Comparison of ENCODE assay signal across 8 mouse cellular contexts in the genomic region with DNA sequence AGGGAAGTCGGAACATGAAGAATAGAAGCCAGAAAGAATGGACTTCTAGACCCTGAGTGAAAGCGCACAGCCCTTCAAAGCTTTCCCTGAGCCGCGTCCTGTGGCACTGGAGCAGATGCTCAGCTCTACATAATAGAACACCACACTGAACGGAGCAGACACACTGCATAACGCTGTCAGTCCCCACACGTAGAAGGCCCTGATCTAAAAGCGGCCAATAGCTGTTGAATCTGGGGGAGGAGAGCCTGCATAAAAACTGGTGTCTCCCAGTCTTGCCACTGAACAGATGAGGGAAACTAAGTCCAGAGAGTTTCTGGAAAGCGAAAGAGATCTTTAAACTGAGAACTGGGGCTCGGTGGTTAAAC. TPM values are rescaled to one million over a fixed set of nuclear protein-coding genes. Genes with fewer than 3 reads are reported as not detected.
A peak's percentile ranks its signal among the peaks of the same experiment; 100 is the strongest.
DNase-seq lines count a peak whose midpoint lies in the region; ATAC-seq and TF ChIP-seq lines count a peak whose summit lies in the region.

No protein-coding gene starts in this region.

- H3K27ac ChIP-seq in ES-Bruce4 (ENCODE audit: insufficient read depth, low read length): no peak overlapping the region
- peak overlapping the region; percentile 97 for H3K27ac ChIP-seq in cortical plate, adult 2 months (ENCODE audit: insufficient read depth, low read length)
- H3K27ac ChIP-seq in hindbrain, embryonic 14.5 days: peak overlapping the region; percentile 90
- H3K27ac ChIP-seq in liver, embryonic 12.5 days: peak overlapping the region; percentile 80
- peak overlapping the region; percentile 94 for H3K27ac ChIP-seq in neural tube, embryonic 15.5 days (replicated peaks)

- no peaks in the 10 kb centered on the region for H3K36me3 ChIP-seq in ES-Bruce4 (ENCODE audit: control insufficient read depth, insufficient read depth, low read length, poor library complexity, severe bottlenecking)
- no peaks in the 10 kb centered on the region for H3K36me3 ChIP-seq in hindbrain, embryonic 14.5 days (replicated peaks; ENCODE audit: control insufficient read depth, insufficient read depth)
- no peaks in the 10 kb centered on the region for H3K36me3 ChIP-seq in liver, embryonic 12.5 days
- H3K36me3 ChIP-seq in neural tube, embryonic 15.5 days: no peaks in the 10 kb centered on the region

- peak overlapping the region; percentile 80; the same call in 1 of the 2 replicates for H3K9ac ChIP-seq in ES-Bruce4 (ENCODE audit: low read depth, poor library complexity, severe bottlenecking)
- peak overlapping the region; percentile 91 for H3K9ac ChIP-seq in hindbrain, embryonic 14.5 days
- H3K9ac ChIP-seq in liver, embryonic 12.5 days: peak overlapping the region; percentile 74
- peak overlapping the region; percentile 93 for H3K9ac ChIP-seq in neural tube, embryonic 15.5 days (replicated peaks)

- no peak for TF ChIP-seq POLR2A in ES-Bruce4 (IDR thresholded peaks at IDR 0.05; ENCODE audit: insufficient read depth, low read length)
- TF ChIP-seq POLR2A in cortical plate, adult 2 months (IDR thresholded peaks at IDR 0.05; ENCODE audit: extremely low read depth, insufficient read depth, low read length): peak; percentile 93

- TF ChIP-seq CTCF in ES-Bruce4 (IDR thresholded peaks at IDR 0.05; ENCODE audit: low read depth, low read length): no peak
- TF ChIP-seq CTCF in cortical plate, adult 2 months (IDR thresholded peaks at IDR 0.05; ENCODE audit: extremely low read depth, insufficient read depth, low read length): no peak

- H3K4me3 ChIP-seq in ES-Bruce4 (ENCODE audit: low read depth, low read length): peak overlapping the region; percentile 67; the same call in 1 of the 2 replicates
- H3K4me3 ChIP-seq in cortical plate, adult 2 months (ENCODE audit: insufficient read depth, low read length): peak overlapping the region; percentile 77
- H3K4me3 ChIP-seq in hindbrain, embryonic 14.5 days (replicated peaks; ENCODE audit: low read length): peak overlapping the region; percentile 64
- peak overlapping the region; percentile 68 for H3K4me3 ChIP-seq in liver, embryonic 12.5 days
- H3K4me3 ChIP-seq in neural tube, embryonic 15.5 days (replicated peaks): peak overlapping the region; percentile 68

- peak; percentile 41 to 63 for DNase-seq in frontal cortex, adult 2 months (ENCODE audit: extremely low spot score in 1 of 2, low spot score in 1 of 2)
- no peak for DNase-seq in frontal cortex, postnatal 10 days (ENCODE audit: low spot score in 2 of 2)
- DNase-seq in hindbrain, embryonic 14.5 days (ENCODE audit: low spot score): peak; percentile 73
- DNase-seq in yolk sac, embryonic 10.5 days (ENCODE audit: low spot score): no peak

- no peaks in the 10 kb centered on the region for H3K27me3 ChIP-seq in ES-Bruce4 (ENCODE audit: control insufficient read depth, insufficient read depth, low read length, poor library complexity, severe bottlenecking)
- H3K27me3 ChIP-seq in hindbrain, embryonic 14.5 days (ENCODE audit: control insufficient read depth, insufficient read depth, low read length): no peaks in the 10 kb centered on the region
- peaks cover 4% of the 10 kb centered on the region; the same call in 1 of the 2 replicates for H3K27me3 ChIP-seq in liver, embryonic 12.5 days (replicated peaks)
- no peaks in the 10 kb centered on the region for H3K27me3 ChIP-seq in neural tube, embryonic 15.5 days (replicated peaks)

- ATAC-seq in hindbrain, embryonic 14.5 days (ENCODE audit: low FRiP score): peak; percentile 86
- ATAC-seq in liver, embryonic 12.5 days: peak; percentile 45; the same call in 1 of the 2 replicates
- ATAC-seq in neural tube, embryonic 15.5 days (ENCODE audit: low FRiP score): peak; percentile 87

- no peak for TF ChIP-seq EP300 in ES-Bruce4 (IDR thresholded peaks at IDR 0.05; ENCODE audit: insufficient read depth, low read depth, low read length)

- 10% methylated on average over 10 of the region's 10 CpGs for WGBS in hindbrain, embryonic 14.5 days
- WGBS in liver, embryonic 12.5 days (ENCODE audit: insufficient replicate concordance): 42% methylated on average over 10 of the region's 10 CpGs
- WGBS in neural tube, embryonic 15.5 days: 7% methylated on average over 10 of the region's 10 CpGs

- H3K4me1 ChIP-seq in ES-Bruce4 (ENCODE audit: control insufficient read depth, insufficient read depth, low read length): no peaks in the 10 kb centered on the region
- peaks cover 2% of the 10 kb centered on the region; the same call in 1 of the 2 replicates for H3K4me1 ChIP-seq in cortical plate, adult 2 months (ENCODE audit: control insufficient read depth, insufficient read depth, low read length)
- H3K4me1 ChIP-seq in hindbrain, embryonic 14.5 days (replicated peaks; ENCODE audit: control insufficient read depth, insufficient read depth, low read length): peaks cover 14% of the 10 kb centered on the region
- peaks cover 16% of the 10 kb centered on the region for H3K4me1 ChIP-seq in liver, embryonic 12.5 days
- peaks cover 19% of the 10 kb centered on the region for H3K4me1 ChIP-seq in neural tube, embryonic 15.5 days

- no peaks in the 10 kb centered on the region for H3K9me3 ChIP-seq in ES-Bruce4 (replicated peaks; ENCODE audit: control insufficient read depth, insufficient read depth, low read length, poor library complexity, severe bottlenecking)
- H3K9me3 ChIP-seq in hindbrain, embryonic 14.5 days (ENCODE audit: control insufficient read depth, low read length): no peaks in the 10 kb centered on the region
- H3K9me3 ChIP-seq in liver, embryonic 12.5 days (replicated peaks): no peaks in the 10 kb centered on the region
- H3K9me3 ChIP-seq in neural tube, embryonic 15.5 days (replicated peaks): no peaks in the 10 kb centered on the region

- peak overlapping the region; percentile 97 for H3K4me2 ChIP-seq in hindbrain, embryonic 14.5 days (replicated peaks)
- H3K4me2 ChIP-seq in liver, embryonic 12.5 days: peak overlapping the region; percentile 92
- H3K4me2 ChIP-seq in neural tube, embryonic 15.5 days: peak overlapping the region; percentile 94

RNA-seq across cellular contexts. Expression of a gene that starts 0.9 kb away (rescaled TPM):
- polyA plus RNA-seq in frontal cortex, adult 2 months (2012; rRNA removed): 1.6 and 1.7 TPM in 2 replicates
- polyA plus RNA-seq in ES-Bruce4 (2011; ENCODE audit: insufficient read depth, insufficient read length, low read depth, missing spikeins): 2.2 and 3.1 TPM in 2 replicates
- 0.89 and 0.98 TPM in 2 replicates for polyA plus RNA-seq in cortical plate, adult 2 months (2012; rRNA removed)
- 3.5 and 3.9 TPM in 2 replicates for polyA plus RNA-seq in hindbrain, embryonic 14.5 days (2014; fragmentation: Nextera tagmentation; extraction: Ambion mirVana)
- polyA plus RNA-seq in liver, embryonic 12.5 days (2016; fragmentation: Nextera tagmentation; extraction: Ambion mirVana): 2.1 TPM in 2 replicates
- 4.6 and 5.2 TPM in 2 replicates for polyA plus RNA-seq in neural tube, embryonic 15.5 days (2015; fragmentation: Nextera tagmentation; extraction: Ambion mirVana)

Comparison
In these comparisons a context has a peak if more than half of its experiments do, and no peak if none do; other contexts are left out.
1. DNase-seq: peak in frontal cortex, adult 2 months (2 of 2) and hindbrain, embryonic 14.5 days (single experiment); none in frontal cortex, postnatal 10 days (0 of 2) and yolk sac, embryonic 10.5 days (single experiment).
2. Peak in every context shown above with its lines, with median percentiles within 50 percentile points of each other: H3K4me3 ChIP-seq, H3K9ac ChIP-seq, ATAC-seq and H3K4me2 ChIP-seq.